Mouse (Mus musculus): ENCODE data around the gene Mink1. TPM values are rescaled to one million over a fixed set of nuclear protein-coding genes. Genes with fewer than 3 reads are reported as not detected.
A peak's percentile ranks its signal among the peaks of the same experiment; 100 is the strongest.

Mink1 gene
- polyA plus RNA-seq, 1 experiment from 2014 or later: 20.3 TPM

- H3K4me2 ChIP-seq (replicated peaks): peak overlapping the region; percentile 91
- H3K4me1 ChIP-seq: peaks cover 60% of the 10 kb centered on the region
- H3K4me3 ChIP-seq (replicated peaks): peak overlapping the region; percentile 100
- H3K9me3 ChIP-seq (replicated peaks): no peaks in the 10 kb centered on the region
- under 1% methylated on average over 48 of the region's 48 CpGs for WGBS
- H3K27me3 ChIP-seq: no peaks in the 10 kb centered on the region
- H3K27ac ChIP-seq (replicated peaks): peak overlapping the region; percentile 99
- peaks cover 24% of the 10 kb centered on the region for H3K36me3 ChIP-seq
- peak; percentile 76 for ATAC-seq (ENCODE audit: insufficient number of reproducible peaks, low FRiP score, low TSS enrichment, low read depth)
- peak overlapping the region; percentile 29 for H3K9ac ChIP-seq
Observed at GRCm38 (mm10) chr11:70654923-70655570, 92.4 kb downstream of the Mink1 start.

- H3K4me2 ChIP-seq (replicated peaks): peak overlapping the region; percentile 91
- peaks cover 55% of the 10 kb centered on the region for H3K4me1 ChIP-seq
- H3K36me3 ChIP-seq: peaks cover 21% of the 10 kb centered on the region
- H3K27me3 ChIP-seq: no peaks in the 10 kb centered on the region
- under 1% methylated on average over 61 of the region's 61 CpGs for WGBS
- ATAC-seq (ENCODE audit: insufficient number of reproducible peaks, low FRiP score, low TSS enrichment, low read depth): peak; percentile 27; the same call in 1 of the 2 replicates
- H3K9me3 ChIP-seq (replicated peaks): no peaks in the 10 kb centered on the region
- H3K27ac ChIP-seq (replicated peaks): peak overlapping the region; percentile 99
- H3K9ac ChIP-seq: peak overlapping the region; percentile 29
- peak overlapping the region; percentile 100 for H3K4me3 ChIP-seq (replicated peaks)
Observed at GRCm38 (mm10) chr11:70655571-70656455, 93.1 kb downstream of the Mink1 start.

- Histone ChIP-seq H3K4me3 (replicated peaks) (peak overlapping the region; percentile 100), H3K27ac (replicated peaks) (peak overlapping the region; percentile 99), H3K36me3 (peaks cover 18% of the 10 kb centered on the region; the same call in 1 of the 2 replicates), H3K27me3 (no peaks in the 10 kb centered on the region), H3K4me2 (replicated peaks) (peak overlapping the region; percentile 91), H3K9ac (peak overlapping the region; percentile 29), H3K4me1 (peaks cover 48% of the 10 kb centered on the region), H3K9me3 (replicated peaks) (no peaks in the 10 kb centered on the region)
- 6% methylated on average over 16 of the region's 16 CpGs for WGBS
- peak; percentile 24; the same call in 1 of the 2 replicates for ATAC-seq (ENCODE audit: insufficient number of reproducible peaks, low FRiP score, low TSS enrichment, low read depth)
Observed at GRCm38 (mm10) chr11:70656456-70656927, 93.8 kb downstream of the Mink1 start.

- WGBS: 14% methylated on average over 3 of the region's 3 CpGs
- peak within 1 kb of the TSS; percentile 99 for H3K27ac ChIP-seq (replicated peaks)
- H3K9ac ChIP-seq: peak within 1 kb of the TSS; percentile 29
- no peaks in the 10 kb centered on the region for H3K9me3 ChIP-seq (replicated peaks)
- peaks cover 44% of the 10 kb centered on the region for H3K4me1 ChIP-seq
- peak within 1 kb of the TSS; percentile 91 for H3K4me2 ChIP-seq (replicated peaks)
- peaks cover 21% of the 10 kb centered on the region for H3K36me3 ChIP-seq
- no peaks in the 10 kb centered on the region for H3K27me3 ChIP-seq
- no peak for ATAC-seq (ENCODE audit: insufficient number of reproducible peaks, low FRiP score, low TSS enrichment, low read depth)
- H3K4me3 ChIP-seq (replicated peaks): peak within 1 kb of the TSS; percentile 100
Observed at GRCm38 (mm10) chr11:70656964-70657363, 94.3 kb downstream of the Mink1 start, which contains the start of gene Eno3. Eno3 (plus strand) TSS chr11:70657202.

- 46% methylated on average over 6 of the region's 6 CpGs for WGBS
- no peak overlapping the region for H3K9ac ChIP-seq
- H3K27ac ChIP-seq (replicated peaks): peak overlapping the region; percentile 99; the same call in 1 of the 2 replicates
Observed at GRCm38 (mm10) chr11:70657573-70657972, 94.9 kb downstream of the Mink1 start.

GRCm38 (mm10) chr11:70657991-70658390, 95.3 kb downstream of the Mink1 start:
- Histone ChIP-seq H3K4me2 (replicated peaks) (peak overlapping the region; percentile 6; the same call in 1 of the 2 replicates), H3K9ac (no peak overlapping the region), H3K27me3 (no peaks in the 10 kb centered on the region), H3K4me3 (replicated peaks) (peak overlapping the region; percentile 5; the same call in 1 of the 2 replicates), H3K9me3 (replicated peaks) (no peaks in the 10 kb centered on the region), H3K4me1 (peaks cover 33% of the 10 kb centered on the region), H3K27ac (replicated peaks) (no peak overlapping the region), H3K36me3 (peaks cover 24% of the 10 kb centered on the region)
- ATAC-seq (ENCODE audit: insufficient number of reproducible peaks, low FRiP score, low TSS enrichment, low read depth): no peak
- WGBS: 49% methylated on average over 9 of the region's 9 CpGs

More at GRCm38 (mm10) chr11:70657573-70657972, 94.9 kb downstream of the Mink1 start:
- no peak for ATAC-seq (ENCODE audit: insufficient number of reproducible peaks, low FRiP score, low TSS enrichment, low read depth)
- Histone ChIP-seq H3K4me1 (peaks cover 38% of the 10 kb centered on the region), H3K4me2 (replicated peaks) (no peak overlapping the region), H3K4me3 (replicated peaks) (peak overlapping the region; percentile 5; the same call in 1 of the 2 replicates), H3K9me3 (replicated peaks) (no peaks in the 10 kb centered on the region), H3K27me3 (no peaks in the 10 kb centered on the region), H3K36me3 (peaks cover 21% of the 10 kb centered on the region)

- Histone ChIP-seq H3K27ac (replicated peaks) (0 out of 2 replicates have a peak overlapping the region, but pooled peaks have one; percentile 0), H3K27me3 (no peaks in the 10 kb centered on the region), H3K4me1 (peaks cover 32% of the 10 kb centered on the region), H3K36me3 (peaks cover 29% of the 10 kb centered on the region), H3K9ac (0 out of 2 replicates have a peak overlapping the region, but pooled peaks have one; percentile 1), H3K9me3 (replicated peaks) (no peaks in the 10 kb centered on the region), H3K4me3 (replicated peaks) (no peak overlapping the region), H3K4me2 (replicated peaks) (0 out of 2 replicates have a peak overlapping the region, but pooled peaks have one; percentile 6)
- no peak for ATAC-seq (ENCODE audit: insufficient number of reproducible peaks, low FRiP score, low TSS enrichment, low read depth)
- WGBS: 66% methylated on average over 5 of the region's 5 CpGs
Observed at GRCm38 (mm10) chr11:70658521-70658920, 95.8 kb downstream of the Mink1 start.

GRCm38 (mm10) chr11:70658942-70659341, 96.3 kb downstream of the Mink1 start:
- H3K9ac ChIP-seq: no peak overlapping the region
- 0 out of 2 replicates have a peak overlapping the region, but pooled peaks have one; percentile 0 for H3K27ac ChIP-seq (replicated peaks)
- WGBS: 58% methylated on average over 8 of the region's 8 CpGs
- H3K27me3 ChIP-seq: no peaks in the 10 kb centered on the region
- peaks cover 33% of the 10 kb centered on the region for H3K36me3 ChIP-seq
- ATAC-seq (ENCODE audit: insufficient number of reproducible peaks, low FRiP score, low TSS enrichment, low read depth): no peak
- no peak overlapping the region for H3K4me3 ChIP-seq (replicated peaks)
- H3K4me2 ChIP-seq (replicated peaks): no peak overlapping the region
- H3K4me1 ChIP-seq: peaks cover 32% of the 10 kb centered on the region
- no peaks in the 10 kb centered on the region for H3K9me3 ChIP-seq (replicated peaks)

- no peak overlapping the region for H3K4me2 ChIP-seq (replicated peaks)
- H3K27ac ChIP-seq (replicated peaks): no peak overlapping the region
- H3K36me3 ChIP-seq: peaks cover 49% of the 10 kb centered on the region
- no peak overlapping the region for H3K4me3 ChIP-seq (replicated peaks)
- H3K4me1 ChIP-seq: peaks cover 31% of the 10 kb centered on the region
- no peaks in the 10 kb centered on the region for H3K9me3 ChIP-seq (replicated peaks)
- no peak overlapping the region for H3K9ac ChIP-seq
- ATAC-seq (ENCODE audit: insufficient number of reproducible peaks, low FRiP score, low TSS enrichment, low read depth): no peak
- WGBS: 84% methylated on average over 8 of the region's 8 CpGs
- H3K27me3 ChIP-seq: no peaks in the 10 kb centered on the region
Observed at GRCm38 (mm10) chr11:70660571-70660970, 97.9 kb downstream of the Mink1 start.

- Histone ChIP-seq H3K36me3 (peaks cover 56% of the 10 kb centered on the region), H3K4me2 (replicated peaks) (no peak overlapping the region), H3K4me3 (replicated peaks) (no peak overlapping the region), H3K27ac (replicated peaks) (no peak overlapping the region), H3K27me3 (no peaks in the 10 kb centered on the region), H3K9ac (no peak overlapping the region), H3K4me1 (peaks cover 21% of the 10 kb centered on the region), H3K9me3 (replicated peaks) (no peaks in the 10 kb centered on the region)
- no peak for ATAC-seq (ENCODE audit: insufficient number of reproducible peaks, low FRiP score, low TSS enrichment, low read depth)
- 91% methylated on average over 8 of the region's 8 CpGs for WGBS
Observed at GRCm38 (mm10) chr11:70663101-70663500, 100.4 kb downstream of the Mink1 start.

- Histone ChIP-seq H3K27ac (replicated peaks) (no peak overlapping the region), H3K9ac (no peak overlapping the region), H3K9me3 (replicated peaks) (no peaks in the 10 kb centered on the region), H3K36me3 (peaks cover 56% of the 10 kb centered on the region), H3K4me1 (peaks cover 19% of the 10 kb centered on the region), H3K27me3 (no peaks in the 10 kb centered on the region), H3K4me3 (replicated peaks) (no peak overlapping the region), H3K4me2 (replicated peaks) (no peak overlapping the region)
- no peak for ATAC-seq (ENCODE audit: insufficient number of reproducible peaks, low FRiP score, low TSS enrichment, low read depth)
- 86% methylated on average over 6 of the region's 6 CpGs for WGBS
Observed at GRCm38 (mm10) chr11:70663957-70664356, 101.3 kb downstream of the Mink1 start.

Measured in embryonic facial prominence, embryonic 15.5 days (tissue).